Mouse (Mus musculus) CD4-positive helper T cell, adult 2 months (primary cell): ENCODE results near the gene Zfp52.

Source experiments
- DNase-seq: peaks from one replicate; pipeline ENCODE4 v3.0.0-alpha.2; 2012; ENCODE audit warnings: low read depth, missing footprints, low spot score

Gene Zfp52

GRCm38 (mm10) chr17:21557831-21558230 lies 22.5 kb downstream of the Zfp52 start:
- no peak for DNase-seq

- peak; percentile 72 for DNase-seq
Measured at GRCm38 (mm10) chr17:21566220-21566619, 30.9 kb downstream of the Zfp52 start.

- DNase-seq = peak; percentile 47
Measured at GRCm38 (mm10) chr17:21566728-21567349, 31.5 kb downstream of the Zfp52 start, which contains the start of gene Zfp948. Gene Zfp948, plus strand, starts transcription at chr17:21567008.

- no peak for DNase-seq
Measured at GRCm38 (mm10) chr17:21567696-21568095, 32.4 kb downstream of the Zfp52 start.

GRCm38 (mm10) chr17:21579080-21579479 lies 43.7 kb downstream of the Zfp52 start:
- DNase-seq = no peak

GRCm38 (mm10) chr17:21579493-21580175 lies 44.3 kb downstream of the Zfp52 start:
- DNase-seq = peak; percentile 74

- no peak for DNase-seq
Measured at GRCm38 (mm10) chr17:21585521-21585920, 50.2 kb downstream of the Zfp52 start.
